Mouse (Mus musculus) urinary bladder, postnatal 10 days (tissue): ENCODE measurements around the gene Ago3.

Source experiments
- DNase-seq: peaks from one replicate; pipeline ENCODE4 v3.0.0; 2022; ENCODE audit warnings: low spot score

Gene Ago3

DNA sequence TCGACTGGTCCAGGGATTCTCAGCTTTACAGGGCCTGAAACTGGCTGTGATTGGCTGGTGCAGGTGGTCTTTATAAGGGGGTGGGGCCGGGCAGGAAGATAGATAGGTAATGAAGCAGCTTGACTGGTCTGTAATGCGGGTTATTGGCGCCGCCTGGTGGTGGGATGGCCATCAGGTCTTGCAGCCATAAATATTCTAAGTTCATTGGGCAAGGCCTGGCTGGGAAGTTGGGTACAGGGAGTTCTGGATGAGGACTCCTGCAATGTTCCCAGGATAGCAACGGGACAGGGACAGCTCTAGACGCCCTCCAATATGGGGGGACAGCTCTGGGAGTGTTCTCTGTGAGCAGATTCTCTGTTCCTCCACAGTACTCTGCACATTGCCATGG, 119.4 kb downstream of the Ago3 start:
- no peak for DNase-seq

DNA sequence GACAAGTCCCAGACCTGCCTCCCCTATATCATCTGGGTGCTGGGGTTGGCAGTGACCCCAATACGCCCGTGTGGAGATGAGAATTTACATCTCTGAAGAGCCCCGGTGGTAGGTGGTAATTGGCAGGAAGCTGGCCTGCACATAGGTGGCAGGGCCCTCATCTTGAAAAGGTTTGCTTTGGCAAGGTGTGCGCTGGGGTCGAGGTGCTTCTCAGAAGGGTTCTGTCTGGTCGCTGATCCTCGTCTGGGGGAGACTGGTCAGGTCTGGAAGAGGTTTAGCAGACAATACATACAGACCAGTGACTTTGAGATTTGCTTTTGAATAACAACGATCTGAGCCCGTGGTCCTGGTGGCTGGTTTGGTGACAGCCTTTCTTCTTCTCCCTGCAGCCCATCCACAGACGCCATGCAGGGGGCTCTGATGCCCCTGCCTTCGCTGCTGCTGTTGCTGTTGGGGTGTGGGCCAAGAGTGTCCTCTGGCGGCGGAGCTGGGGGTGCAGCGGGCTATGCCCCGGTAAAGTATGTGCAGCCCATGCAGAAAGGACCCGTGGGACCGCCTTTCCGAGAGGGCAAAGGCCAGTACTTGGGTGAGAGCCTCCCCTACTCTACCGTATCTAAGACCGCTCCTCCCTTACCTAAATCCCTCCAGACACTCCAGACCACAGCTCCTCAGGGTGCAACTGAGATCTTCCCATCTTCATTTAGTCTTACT, 120.0 kb downstream of the Ago3 start:
- DNase-seq, result no peak

DNA sequence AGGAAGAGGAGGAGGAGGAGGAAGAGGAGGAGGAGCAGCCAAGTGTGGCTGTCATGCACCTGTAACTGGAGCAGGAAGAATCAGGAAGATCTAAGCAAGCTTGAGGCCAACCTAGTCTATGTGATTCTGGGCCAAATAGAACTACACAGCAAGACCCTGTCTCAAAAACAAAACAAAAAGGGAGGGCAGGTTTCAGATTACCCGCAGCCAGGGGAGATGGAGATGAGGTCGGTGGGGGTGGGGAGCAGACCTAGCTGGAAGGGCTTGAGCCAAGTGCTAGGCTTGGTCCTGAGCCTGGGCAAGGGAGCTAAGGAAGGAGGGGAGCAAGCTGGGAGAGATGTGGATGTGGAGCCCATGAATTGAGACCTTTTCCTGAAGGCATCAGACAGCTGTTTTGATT, 122.5 kb downstream of the Ago3 start:
- DNase-seq, result no peak

DNA sequence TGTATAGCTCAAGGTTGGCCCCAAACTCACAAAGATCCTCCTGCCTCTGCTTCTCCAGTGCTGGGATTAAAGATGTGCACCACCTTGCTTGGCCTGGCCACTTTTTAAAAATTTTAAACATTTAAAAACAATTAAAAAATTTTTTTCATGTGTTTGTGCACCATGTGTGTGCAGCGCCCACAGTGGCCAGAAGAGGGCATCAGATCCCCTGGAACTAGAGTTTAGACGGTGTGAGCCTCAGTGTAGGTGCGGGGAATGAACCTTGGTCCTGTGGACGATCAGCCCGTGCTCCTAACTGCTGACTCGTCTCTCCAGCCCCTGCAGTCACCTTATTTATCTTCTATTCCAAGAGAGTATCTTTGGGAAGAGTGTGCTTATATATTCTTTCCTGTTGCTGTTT, 123.3 kb downstream of the Ago3 start:
- no peak for DNase-seq

DNA sequence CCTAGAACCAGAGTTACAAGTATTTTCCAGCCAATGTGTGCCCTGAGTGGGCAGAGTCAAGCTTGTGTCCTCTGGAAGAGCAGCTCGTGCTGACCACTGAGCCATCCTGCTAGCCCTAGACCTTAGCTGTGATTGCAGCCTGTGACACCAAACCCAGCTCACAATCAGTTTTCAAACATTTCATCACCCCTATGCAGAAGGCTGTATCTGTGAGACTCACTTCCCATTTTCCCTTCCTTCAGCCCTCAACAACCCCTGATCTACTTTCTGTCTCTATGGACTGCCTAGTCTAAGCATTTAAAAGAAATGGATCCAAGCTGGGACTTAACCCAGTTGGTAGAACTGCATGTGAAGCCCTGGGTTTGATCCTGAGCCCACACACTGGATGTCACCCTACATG, 123.9 kb downstream of the Ago3 start:
- no peak for DNase-seq

DNA sequence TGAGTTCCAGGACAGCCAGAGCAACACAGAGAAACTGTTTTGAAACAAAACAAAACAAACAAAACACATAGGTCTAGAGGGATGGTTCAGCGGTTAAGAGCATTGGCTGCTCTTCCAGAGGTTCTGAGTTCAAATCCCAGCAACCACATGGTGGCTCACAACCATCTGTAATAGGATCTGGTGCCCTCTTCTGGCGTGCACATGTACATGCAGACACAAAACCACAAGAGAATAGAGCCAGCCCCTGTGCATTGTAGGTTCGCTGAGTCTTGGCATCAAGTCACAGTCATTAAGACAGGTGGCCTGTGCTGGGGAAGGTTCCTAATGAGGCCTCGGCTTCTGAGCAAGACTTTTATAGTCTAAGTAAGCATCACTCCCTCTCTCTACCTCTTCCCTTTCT, 125.5 kb downstream of the Ago3 start:
- DNase-seq, result no peak

DNA sequence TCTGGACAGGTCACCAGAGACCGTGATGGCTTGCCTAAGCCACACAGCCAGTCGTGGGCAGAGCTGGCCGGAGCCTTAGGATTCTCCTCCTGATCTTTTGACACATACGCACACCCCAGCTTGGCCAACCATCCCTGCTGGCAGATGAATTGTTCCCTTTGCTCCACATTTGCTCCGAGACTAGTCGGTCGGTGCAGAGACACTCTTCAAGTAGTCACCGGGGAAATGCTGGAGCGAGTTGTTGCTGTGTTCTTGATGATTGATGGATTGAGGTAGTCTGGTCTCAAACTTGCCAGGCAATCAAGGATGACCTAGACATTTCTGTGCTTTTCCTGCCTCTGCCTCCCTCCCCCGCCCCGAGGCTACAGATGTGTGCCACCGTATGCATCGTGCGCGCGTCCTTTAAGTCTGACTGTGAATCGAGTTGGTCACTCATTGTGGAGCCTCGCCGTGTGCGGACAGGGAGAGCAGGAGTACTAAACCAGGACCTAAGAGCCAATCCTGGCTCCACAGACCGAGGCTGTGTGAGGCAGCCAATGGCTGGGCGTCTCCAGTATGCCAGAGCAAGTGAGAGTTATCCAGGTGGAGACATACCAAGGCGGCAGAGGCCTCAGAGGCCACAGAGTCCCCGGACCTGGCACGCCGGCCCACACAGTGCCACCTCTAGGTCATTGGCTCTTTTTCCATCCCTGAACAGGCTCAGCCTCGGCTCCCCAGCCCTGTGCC, 127.6 kb downstream of the Ago3 start:
- DNase-seq, result no peak

DNA sequence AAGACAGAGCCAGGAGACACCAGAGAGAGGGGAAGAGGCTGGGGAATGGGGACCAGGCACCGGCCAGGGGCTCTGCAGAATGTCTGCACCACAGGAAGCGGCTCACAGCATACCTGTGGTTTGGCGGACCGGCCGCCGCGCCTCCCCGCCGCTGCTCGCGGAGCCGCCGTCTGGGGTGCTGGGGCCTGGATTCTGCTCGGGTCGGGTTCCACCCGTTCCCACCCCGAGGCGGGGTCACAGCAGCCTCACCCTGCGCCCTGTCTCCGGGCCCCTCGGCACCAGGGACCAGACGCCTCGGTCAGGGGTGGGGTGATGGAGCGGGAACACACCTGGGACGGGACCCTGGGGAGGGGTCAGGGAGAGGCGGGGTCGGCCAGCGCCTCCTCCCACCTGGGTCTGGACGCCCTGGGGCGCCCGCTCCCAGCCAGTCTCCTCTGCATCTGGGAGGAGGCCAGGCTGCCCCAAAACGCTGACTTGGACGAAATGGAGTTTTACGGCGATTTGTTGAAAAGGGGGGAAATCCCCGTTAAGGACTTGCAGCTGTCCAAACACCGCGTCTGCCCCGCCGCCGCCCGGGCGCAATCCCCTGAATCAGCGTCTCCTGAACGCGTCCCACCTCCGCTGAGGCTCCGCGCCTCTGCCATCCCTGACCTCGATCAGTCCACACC, 128.3 kb downstream of the Ago3 start:
- no peak for DNase-seq

DNA sequence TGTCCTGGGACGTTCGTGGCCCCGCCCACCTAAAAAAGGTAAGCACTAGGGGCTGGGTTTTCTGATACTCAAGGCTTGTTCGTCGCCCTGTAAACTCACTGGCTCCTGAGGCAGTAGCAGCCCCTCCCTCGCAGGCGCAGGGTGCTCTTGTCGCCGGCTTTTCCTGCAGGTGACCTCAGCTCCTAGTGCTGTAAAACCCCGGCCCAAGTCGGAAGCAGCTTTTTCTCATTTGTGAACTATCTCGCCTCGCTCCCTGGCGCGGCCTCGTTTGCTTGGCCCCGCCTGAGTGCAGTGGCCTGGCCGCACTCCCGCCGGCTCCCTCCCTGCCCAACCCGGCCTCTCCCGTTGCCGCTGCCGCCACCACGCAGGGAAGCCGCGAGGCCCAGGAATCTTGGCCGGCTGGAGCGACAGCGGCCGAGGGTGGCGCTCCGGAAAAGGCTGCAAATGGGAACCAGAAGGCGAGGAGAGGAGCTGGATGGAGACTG, 132.7 kb downstream of the Ago3 start:
- DNase-seq, result no peak

DNA sequence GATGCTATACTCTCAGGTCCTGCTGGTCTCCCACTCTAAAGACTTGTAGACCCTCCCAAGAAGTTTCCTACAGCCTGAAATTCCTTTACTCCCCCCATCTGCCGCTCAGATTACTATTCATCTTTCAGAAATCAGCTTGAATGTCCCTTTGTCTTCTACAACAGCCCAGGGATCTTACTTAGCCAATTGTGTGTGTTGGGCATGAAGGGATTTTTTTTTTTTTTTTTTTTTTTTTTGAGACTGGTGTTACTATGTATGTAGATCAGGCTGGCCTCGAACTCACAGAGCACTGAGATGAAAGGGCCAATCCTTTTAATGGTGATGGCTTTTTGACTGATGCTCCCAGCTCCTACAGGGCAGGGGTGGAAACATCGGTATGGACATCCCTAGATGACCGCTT, 133.4 kb downstream of the Ago3 start:
- no peak for DNase-seq

DNA sequence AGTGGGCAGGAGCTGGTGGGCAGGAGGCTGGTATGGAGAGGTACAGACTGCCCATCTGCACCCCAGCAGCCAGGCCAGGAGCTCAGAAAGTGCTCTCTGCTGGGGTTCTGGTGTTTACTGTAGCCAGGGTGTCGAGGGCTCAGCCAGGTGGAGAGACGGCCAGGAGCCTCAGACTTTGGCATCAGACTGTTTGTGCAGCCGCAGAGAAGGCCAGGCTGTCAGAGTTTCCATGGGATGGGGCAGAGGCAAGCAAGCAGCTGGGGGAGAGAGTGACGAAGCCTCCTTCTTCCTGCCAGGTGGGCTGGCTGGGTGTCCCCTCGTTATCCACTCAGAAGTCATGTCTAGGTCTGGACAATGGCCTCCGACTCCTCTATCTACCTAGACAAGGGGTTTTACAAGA, 134.2 kb downstream of the Ago3 start:
- no peak for DNase-seq

DNA sequence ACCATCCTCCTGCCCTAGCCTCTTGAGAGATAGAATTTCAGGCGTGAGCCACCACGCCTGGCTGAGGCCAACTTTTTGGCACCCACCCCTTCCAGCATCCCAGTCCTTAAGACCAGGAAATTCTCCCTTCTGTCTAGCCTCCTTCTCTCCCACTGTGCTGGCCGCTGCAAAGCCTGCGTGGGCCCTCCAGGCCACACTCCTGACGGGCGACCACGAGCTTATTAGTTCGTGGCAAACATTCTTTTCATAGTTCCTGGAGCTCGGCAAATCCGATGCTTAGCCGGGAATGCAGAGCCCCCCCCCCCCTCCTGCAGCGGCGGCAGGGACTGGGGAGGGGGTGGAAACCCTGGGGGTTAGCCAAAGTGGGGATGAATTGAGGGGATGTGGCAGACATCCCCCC, 138.2 kb downstream of the Ago3 start:
- DNase-seq, result no peak

DNA sequence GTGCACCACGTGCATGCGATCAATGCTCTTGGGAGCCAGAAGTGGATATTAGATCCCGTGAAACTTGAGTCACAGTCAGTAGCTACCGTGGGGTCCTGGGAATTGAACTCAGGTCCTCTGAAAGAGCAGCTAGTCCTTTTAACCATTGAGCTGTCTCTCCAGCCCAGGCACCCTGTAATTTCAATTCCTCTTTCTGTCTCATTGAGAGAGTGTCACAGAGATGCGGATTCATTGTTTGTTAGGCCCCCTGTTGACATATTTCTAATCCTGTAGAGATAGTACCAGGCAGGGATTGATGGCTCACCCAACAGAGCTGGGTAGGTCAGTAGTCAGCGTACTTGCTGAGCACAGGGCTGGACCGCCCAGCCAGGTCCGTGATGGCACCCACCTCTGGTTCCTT, 139.0 kb downstream of the Ago3 start:
- DNase-seq, result no peak

DNA sequence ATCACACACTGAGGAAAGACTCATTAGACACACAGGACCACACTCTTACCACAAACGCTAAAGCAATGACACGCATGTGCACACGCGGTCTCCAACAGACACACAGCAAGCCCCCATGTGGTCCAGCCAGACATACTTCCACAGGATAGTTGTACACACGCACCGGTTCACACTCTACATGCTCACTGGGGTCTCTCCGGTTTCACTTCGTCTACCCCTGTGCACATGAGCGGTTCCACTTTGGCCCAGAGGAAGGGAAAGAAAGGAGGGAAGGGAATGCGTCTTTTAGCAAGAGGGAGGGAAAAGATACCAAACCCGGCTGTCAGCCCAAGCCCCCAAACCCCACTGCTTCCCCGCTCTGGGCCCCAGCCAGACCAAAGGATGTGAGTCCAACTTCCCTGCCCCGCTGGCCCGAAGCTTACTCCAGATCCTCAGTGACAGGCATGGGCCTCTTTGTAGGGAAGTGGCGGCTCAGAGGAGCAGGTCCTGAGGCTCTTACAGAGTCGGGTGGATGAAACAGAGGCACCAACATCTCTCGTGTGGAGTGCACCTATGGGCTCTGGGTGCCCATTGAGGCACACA, 141.2 kb downstream of the Ago3 start:
- no peak for DNase-seq

DNA sequence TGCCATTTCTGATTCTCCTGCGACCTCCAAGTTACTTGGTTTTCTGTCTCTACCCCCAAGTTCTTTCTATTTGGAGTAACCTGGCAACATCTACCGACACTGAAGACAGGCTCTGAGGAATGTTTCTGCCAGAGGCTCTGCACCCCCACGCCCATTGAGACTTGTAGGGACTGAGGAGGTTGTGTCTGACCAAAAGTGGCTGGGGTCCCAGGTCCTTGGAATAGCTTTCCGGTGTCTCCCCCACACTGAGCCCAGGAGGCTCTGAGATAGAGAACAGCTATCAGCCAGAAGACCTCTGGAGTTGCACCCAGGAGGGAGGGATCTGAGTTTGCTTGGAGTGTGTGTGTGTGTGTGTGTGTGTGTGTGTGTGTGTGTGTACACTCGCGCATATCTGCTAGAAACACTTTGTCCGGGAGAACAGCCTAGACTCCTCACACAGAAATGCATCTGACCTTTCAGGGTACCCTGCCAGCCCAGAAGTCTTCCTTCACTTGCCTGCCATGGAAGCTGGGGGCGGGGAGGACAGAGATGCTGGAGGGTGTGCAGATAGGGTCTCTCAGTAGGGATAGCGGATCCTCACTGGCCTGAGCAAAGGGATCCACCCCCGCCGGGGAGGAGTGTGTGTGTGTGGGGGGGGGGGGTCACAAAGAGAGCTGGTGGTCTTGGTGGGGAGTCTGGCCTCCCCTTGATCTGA, 141.9 kb downstream of the Ago3 start:
- no peak for DNase-seq

DNA sequence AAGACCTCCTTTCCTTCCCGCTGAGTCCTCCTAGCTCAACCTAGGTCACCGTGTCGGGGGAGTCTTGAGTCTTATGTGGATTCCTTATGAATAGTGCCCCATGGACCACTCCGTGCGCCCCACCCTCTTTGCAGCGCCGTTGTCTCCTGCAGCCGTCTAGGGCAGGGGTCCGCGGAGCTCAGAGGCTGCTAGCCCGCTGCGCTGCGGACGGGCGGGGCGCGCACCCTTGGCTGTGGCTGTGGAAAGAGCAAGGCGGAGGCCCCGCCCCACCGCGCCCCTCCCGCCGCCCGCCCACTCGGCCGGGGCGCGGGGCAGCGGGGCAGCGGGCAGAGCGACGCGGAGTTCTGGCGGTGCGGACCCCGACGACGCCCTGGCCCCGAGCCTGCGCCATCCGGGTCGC, 142.9 kb downstream of the Ago3 start, which contains the start of gene Col8a2:
Gene Col8a2 (plus strand): TSS at position 302 of the 400 bp plus-strand sequence.
- no peak for DNase-seq

DNA sequence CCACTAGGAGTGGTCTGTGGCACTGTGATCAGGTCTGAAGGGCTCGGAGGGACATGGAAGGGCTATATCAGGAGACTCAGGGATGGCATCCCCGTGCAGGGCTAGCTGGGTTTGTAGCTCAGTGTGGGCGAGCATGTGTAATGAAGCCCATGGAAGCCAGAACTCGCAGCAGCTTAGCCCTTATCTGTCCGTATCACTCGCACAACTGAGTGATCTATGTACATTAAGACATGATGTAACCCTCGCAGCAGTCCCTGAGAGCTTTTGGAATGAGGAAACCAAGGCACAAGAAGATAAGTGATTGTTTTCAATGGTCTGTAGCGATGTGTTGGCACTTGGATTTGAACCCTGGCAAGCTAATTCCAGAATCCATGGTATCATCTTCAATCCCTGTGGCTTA, 145.8 kb downstream of the Ago3 start:
- DNase-seq, result no peak

DNA sequence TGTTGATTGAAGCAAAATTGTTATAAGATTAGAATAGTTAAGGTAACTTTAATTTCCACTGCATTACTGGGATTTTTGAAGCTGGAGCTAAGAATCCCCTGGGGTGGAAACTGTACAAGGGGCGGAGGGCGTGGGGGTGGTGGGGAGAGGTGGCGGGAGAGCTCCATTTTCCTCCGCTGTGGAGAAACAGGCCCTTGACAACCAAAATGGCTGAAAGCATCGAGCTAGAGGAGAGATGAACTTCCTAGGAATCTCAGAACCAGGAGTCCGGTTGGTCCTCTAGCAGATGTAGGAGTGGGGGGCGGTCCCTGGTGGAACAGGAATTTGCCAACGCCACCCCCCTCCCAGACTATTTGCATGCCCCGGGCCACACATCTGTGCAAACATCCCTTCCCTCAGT, 147.7 kb downstream of the Ago3 start:
- no peak for DNase-seq
